Mouse (Mus musculus) thymus, postnatal 14 days (tissue): Measurements from ENCODE around the gene Pdzrn4.

Experiments
- DNase-seq: peaks from one replicate; pipeline ENCODE4 v3.0.0; 2021

Pdzrn4 gene

DNA sequence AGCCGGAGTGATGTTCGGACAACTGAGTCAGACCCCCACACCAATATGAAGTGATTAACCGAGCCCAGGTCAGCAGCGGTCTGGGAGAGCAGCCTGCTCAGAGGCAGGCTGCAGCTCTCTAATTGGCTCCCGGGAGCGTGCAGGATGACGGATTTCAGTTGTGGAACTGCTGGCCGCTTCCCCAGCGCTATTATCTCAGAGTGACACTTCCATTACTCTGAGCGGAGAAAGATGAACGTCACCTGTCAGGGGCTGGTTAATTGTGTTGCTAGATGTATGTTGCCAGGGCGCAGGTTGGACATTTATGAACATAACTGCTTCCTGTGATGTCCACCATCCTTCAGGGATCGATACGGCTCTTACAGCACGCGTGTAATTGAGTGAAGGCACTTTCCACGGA, 355.5 kb downstream of the Pdzrn4 start:
- no peak for DNase-seq

DNA sequence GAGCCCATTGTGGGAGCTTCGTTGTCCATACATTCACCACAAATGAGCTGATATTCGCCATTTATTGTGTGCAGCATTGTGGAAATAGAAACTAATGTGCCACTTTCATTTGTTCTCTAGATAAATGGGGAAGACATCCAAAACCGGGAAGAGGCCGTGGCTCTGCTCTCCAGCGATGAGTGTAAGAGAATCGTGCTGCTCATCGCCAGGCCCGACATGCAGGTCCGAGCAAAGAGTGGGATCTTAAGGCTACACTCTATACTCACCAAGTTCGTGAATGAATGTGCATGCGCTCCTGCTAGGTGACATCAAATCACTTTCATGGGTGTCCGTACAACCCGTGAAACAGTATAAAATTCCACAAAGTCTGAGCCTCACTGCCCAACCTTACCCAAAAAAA, 355.9 kb downstream of the Pdzrn4 start:
- DNase-seq, result no peak

DNA sequence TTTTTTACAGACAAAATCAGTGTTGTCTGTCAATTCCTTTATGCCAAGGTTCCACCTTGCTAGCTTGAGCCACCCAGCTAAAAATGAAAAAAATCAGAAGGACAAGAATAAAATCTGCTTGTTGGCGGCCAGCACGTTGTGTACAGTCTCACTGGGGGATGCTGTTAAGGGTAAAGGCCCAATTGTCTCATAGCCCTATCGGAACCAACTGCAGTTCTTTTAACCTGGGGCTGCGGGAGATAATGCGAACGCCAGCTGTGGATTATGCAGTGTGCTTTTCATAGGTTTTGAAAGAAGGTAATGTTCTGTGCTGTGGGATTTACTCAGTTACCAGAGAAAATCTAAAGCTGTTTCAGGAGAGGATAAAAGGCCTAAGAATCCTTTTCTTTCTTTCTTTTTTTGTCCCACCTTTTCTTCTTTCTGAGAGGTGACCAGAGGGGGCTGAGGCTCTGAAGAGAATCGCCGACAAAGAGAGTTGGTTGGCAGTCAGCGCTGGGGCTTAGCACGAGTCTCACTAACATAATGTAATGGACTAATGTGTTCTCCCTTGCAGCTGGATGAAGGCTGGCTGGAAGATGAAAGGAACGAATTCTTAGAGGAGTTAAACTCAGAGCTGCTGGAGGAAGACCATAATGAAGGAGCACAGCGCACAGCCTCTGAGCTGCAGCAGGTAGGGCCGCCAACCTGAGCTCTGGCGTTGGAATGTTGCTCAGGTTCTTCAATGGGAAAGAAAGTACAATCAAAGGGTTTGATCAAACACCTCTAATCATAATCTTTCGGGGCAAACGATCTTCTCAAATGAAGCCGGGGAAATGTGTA, 360.6 kb downstream of the Pdzrn4 start:
- no peak for DNase-seq

DNA sequence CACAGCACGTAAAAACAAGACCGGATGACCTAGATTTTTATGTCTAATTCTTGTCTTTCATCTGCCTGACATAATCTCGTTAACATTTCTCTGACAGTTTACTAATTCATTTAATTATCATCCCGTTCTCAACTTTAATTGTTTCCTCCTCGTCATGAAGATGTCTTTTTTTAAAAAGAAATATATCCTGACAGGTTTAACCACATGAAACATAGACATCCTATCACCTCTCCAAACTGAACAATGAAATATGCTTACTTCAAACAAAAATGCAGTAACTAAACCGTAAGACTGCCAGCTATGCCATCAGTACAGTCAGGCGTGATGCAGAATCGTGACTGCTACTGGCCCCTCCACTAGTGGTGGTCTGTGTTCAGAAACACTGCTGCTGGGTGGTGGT, 362.3 kb downstream of the Pdzrn4 start:
- no peak for DNase-seq

DNA sequence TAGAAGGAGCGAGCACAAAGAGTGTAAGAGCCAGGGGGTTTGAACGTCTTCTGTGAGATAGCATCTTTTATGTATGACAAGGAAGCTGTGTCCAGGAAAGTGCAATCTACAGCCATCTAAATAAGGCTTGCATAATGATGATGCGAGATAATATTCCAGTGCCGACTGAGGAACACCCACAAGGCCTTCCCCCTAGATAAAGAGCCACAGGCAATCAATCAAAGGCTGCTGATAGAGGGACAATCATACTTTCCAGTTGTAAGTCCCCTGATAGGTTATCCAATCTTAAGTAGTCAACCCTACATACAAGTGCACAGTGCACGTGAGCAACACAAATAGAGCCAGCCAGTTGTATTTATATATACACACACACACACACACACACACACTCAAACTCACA, 366.6 kb downstream of the Pdzrn4 start:
- no peak for DNase-seq

DNA sequence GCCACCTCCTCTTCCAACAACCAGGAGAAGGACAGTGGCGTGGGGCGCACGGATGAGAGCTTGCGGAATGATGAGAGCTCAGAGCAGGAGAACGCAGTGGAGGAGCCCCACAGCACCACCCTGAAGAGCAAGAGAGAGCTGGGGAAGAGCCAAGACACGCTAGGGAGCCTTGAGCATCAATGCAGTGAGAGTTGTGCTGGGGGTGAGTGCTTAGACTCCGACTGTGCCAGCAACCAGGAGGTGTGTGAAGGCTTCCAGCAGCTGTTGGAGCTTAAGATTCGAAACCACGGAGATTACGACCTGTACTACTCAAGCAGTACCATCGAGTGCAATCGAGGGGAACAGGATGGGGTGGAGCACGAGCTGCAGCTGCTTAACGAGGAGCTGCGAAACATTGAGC, 372.9 kb downstream of the Pdzrn4 start:
- no peak for DNase-seq

DNA sequence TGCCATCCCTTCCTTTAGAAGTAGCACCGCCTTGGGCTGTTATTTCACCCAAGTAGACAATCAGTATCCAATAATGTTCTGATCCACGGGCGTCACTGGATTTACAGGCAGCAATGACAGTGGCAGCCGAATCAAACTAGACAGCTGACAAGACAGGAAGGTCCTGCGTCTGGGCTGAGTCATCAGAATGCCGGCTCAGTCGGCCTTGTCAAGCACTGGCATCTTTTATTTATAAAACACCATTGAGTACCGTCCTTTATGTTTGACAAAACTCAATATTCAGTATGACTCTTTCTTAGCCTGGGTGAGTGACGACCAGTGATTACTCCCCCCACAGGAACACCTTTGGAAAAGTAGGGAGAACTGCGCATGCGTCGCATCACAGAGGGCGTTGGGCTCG, 391.4 kb downstream of the Pdzrn4 start:
- DNase-seq, result no peak

DNA sequence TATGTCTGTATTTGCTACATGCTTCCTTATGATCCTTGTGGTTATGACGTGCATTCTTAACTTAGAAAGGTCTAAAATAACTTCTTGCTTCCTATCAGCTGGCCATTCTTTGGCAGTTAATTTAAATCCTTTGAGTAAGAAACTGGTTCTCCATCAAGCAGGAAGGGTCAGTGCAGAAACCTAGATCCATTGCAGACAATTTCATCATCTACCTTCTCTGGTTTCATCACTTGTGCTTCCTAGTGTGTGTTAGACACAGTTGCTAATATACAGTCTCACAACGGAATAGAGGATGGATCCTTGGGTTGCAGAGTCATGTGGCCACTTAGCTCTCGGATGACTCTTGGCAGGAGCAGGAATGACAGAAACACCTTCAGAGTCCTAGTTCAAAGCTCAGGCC, 397.6 kb downstream of the Pdzrn4 start:
- DNase-seq, result no peak

DNA sequence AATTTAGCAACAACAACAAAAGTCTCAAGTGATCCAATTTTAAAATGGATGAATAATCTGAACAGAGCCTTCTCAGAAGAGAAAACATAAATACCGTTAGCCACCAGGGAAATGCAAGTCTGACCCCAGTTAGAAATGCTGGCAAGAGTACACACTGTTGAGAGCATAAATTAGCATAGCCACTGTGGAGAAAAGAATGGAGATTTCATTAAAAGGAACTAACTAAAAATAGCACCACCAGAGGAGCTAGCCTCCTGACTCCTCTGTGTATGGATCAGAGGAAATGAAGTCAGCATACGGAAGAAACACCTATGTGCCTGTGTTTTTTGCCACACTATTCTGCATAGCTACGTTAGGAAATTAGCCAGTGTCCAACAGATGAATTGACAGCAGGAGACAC, 409.3 kb downstream of the Pdzrn4 start:
- no peak for DNase-seq

DNA sequence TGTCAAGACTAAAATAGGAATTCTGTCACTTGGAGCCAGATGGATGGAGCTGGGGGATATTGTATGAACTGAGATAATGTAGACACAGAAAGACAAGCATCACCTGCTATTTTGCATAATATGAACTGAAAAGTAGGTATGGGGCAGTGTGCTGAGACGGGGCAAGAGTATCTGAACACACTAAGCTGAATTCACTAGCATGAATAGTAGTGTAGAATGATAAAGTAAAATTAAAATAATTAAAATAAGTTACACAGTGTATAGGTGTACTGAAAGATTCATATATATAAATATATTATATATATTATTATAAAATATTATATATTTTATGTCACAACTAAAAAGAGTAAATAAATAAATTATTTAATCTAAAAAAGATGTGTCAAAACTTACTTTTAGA, 409.7 kb downstream of the Pdzrn4 start:
- DNase-seq, result no peak
